Mouse (Mus musculus): ENCODE measurements around the gene Chga. TPM values are rescaled to one million over a fixed set of nuclear protein-coding genes. Genes with fewer than 3 reads are reported as not detected.

Chga gene
- polyA plus RNA-seq, 1 experiment from 2014 or later = 38.4 TPM

DNA sequence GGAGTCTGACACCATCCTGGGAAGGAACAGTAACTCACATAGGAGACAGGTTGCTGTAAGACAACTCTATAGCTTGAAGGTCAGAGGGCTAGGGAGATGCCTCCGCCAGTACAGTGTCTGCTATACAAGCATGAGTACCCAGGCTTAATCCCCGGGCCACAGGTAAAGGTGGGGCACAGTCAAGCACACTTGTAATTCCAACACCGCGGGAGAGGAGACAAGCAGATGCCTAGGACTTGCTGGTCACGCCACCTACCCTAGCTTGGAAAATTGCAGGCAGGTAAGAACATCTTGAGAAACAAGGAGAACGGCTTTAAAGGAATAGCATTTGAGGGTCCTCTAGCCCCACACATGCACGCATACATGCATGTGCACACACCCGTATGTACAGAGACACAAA lies 52.3 kb downstream of the Chga start:
- Histone ChIP-seq H3K9me3 (no peaks in the 10 kb centered on the region), H3K27ac (no peak overlapping the region), H3K9ac (no peak overlapping the region), H3K4me1 (peaks cover 10% of the 10 kb centered on the region), H3K4me3 (replicated peaks) (no peak overlapping the region), H3K27me3 (no peaks in the 10 kb centered on the region), H3K36me3 (replicated peaks) (peaks cover 7% of the 10 kb centered on the region), H3K4me2 (no peak overlapping the region)
- WGBS = 93% methylated on average over 8 of the region's 8 CpGs
- ATAC-seq (ENCODE audit: low FRiP score) = no peak

GRCm38 (mm10) chr12:102607808-102608517 lies 53.2 kb downstream of the Chga start:
- no peak for ATAC-seq (ENCODE audit: low FRiP score)
- no peak overlapping the region for H3K27ac ChIP-seq
- no peaks in the 10 kb centered on the region for H3K9me3 ChIP-seq
- no peaks in the 10 kb centered on the region for H3K27me3 ChIP-seq
- H3K36me3 ChIP-seq (replicated peaks) = peaks cover 7% of the 10 kb centered on the region
- no peak overlapping the region for H3K4me3 ChIP-seq (replicated peaks)
- H3K9ac ChIP-seq = no peak overlapping the region
- H3K4me1 ChIP-seq = peaks cover 7% of the 10 kb centered on the region
- no peak overlapping the region for H3K4me2 ChIP-seq
- 83% methylated on average over 11 of the region's 11 CpGs for WGBS

DNA sequence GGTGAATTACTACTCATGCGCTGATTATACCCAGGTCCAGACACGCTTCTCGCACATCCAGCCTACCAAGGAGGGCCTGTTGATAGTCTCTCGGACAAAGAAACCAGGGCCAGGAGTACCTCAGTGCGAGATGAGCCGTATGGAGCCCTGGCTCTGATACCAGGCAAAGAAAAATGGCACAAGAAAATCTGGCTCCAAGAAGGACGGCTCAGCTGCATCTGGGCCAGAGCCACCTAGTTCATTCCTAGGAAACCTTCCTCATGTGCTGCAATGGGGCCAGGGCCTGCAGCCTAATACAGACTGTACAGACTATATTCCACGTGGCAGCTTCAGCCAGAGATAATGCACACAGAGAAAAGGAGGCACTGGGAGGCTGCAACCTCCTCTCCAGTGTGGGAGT lies 56.2 kb downstream of the Chga start:
- Histone ChIP-seq H3K9me3 (no peaks in the 10 kb centered on the region), H3K4me3 (replicated peaks) (no peak overlapping the region), H3K4me2 (no peak overlapping the region), H3K36me3 (replicated peaks) (peaks cover 7% of the 10 kb centered on the region; the same call in 1 of the 2 replicates), H3K27ac (no peak overlapping the region), H3K9ac (no peak overlapping the region), H3K4me1 (peaks cover 8% of the 10 kb centered on the region), H3K27me3 (no peaks in the 10 kb centered on the region)
- WGBS = 96% methylated on average over 8 of the region's 8 CpGs
- ATAC-seq (ENCODE audit: low FRiP score) = no peak

DNA sequence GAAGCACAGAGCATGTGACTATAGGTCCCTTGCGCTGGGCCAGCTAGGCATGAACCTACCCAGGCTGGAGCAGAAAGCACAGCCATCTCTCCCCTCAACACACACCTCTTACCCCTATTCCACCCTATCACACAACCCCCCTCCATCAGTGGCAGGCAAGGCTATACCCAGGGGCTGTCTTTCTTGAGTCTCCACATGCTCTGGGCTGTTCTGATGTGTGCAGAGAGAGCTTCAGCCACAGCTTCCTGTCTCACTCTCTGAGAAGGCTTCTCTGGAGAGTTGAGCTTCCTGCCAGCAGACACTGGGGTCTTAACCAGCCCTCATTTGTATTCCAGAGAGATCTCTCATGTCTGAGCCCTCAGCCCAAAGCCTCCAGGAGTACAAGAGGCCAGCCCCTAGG lies 57.7 kb downstream of the Chga start:
- Histone ChIP-seq H3K27me3 (no peaks in the 10 kb centered on the region), H3K36me3 (replicated peaks) (peaks cover 7% of the 10 kb centered on the region; the same call in 1 of the 2 replicates), H3K4me1 (peaks cover 8% of the 10 kb centered on the region), H3K27ac (no peak overlapping the region), H3K9me3 (no peaks in the 10 kb centered on the region), H3K9ac (no peak overlapping the region), H3K4me2 (no peak overlapping the region), H3K4me3 (replicated peaks) (no peak overlapping the region)
- ATAC-seq (ENCODE audit: low FRiP score) = no peak
- 95% methylated on average over 1 of the region's 1 CpGs for WGBS

- no peak overlapping the region for H3K9ac ChIP-seq
- H3K4me1 ChIP-seq = peaks cover 11% of the 10 kb centered on the region
- H3K27ac ChIP-seq = no peak overlapping the region
- H3K4me3 ChIP-seq (replicated peaks) = no peak overlapping the region
- 82% methylated on average over 4 of the region's 4 CpGs for WGBS
- no peaks in the 10 kb centered on the region for H3K27me3 ChIP-seq
- H3K4me2 ChIP-seq = no peak overlapping the region
- no peaks in the 10 kb centered on the region for H3K9me3 ChIP-seq
- ATAC-seq (ENCODE audit: low FRiP score) = no peak
- H3K36me3 ChIP-seq (replicated peaks) = peaks cover 7% of the 10 kb centered on the region; the same call in 1 of the 2 replicates
Observed at GRCm38 (mm10) chr12:102613411-102613810, 58.6 kb downstream of the Chga start.

Other genes with a start within 250 kb of the Chga start
- 47.1 and 47.5 TPM in 2 replicates for gene Lgmn, start 115.2 kb upstream of the Chga start, polyA plus RNA-seq (2016; fragmentation: Nextera tagmentation; extraction: Ambion mirVana)
- gene Golga5, start 85.8 kb upstream of the Chga start, polyA plus RNA-seq (2016; fragmentation: Nextera tagmentation; extraction: Ambion mirVana) = 32.4 and 34.8 TPM in 2 replicates
- gene Itpk1, start 150.0 kb downstream of the Chga start, polyA plus RNA-seq (2016; fragmentation: Nextera tagmentation; extraction: Ambion mirVana) = 22.5 and 23.1 TPM in 2 replicates
- gene Moap1, start 188.7 kb downstream of the Chga start, polyA plus RNA-seq (2016; fragmentation: Nextera tagmentation; extraction: Ambion mirVana) = 30.1 and 33.4 TPM in 2 replicates
- gene Tmem251, start 188.8 kb downstream of the Chga start, polyA plus RNA-seq (2016; fragmentation: Nextera tagmentation; extraction: Ambion mirVana) = 12.0 and 12.4 TPM in 2 replicates
- gene Gm28051, start 202.8 kb downstream of the Chga start, polyA plus RNA-seq (2016; fragmentation: Nextera tagmentation; extraction: Ambion mirVana) = not detected in 2 replicates
- gene Gon7, start 202.8 kb downstream of the Chga start, polyA plus RNA-seq (2016; fragmentation: Nextera tagmentation; extraction: Ambion mirVana) = 48.4 and 49.3 TPM in 2 replicates
- 59.2 and 61.7 TPM in 2 replicates for gene Ubr7, start 203.0 kb downstream of the Chga start, polyA plus RNA-seq (2016; fragmentation: Nextera tagmentation; extraction: Ambion mirVana)
- 31.5 and 32.4 TPM in 2 replicates for gene Gm20604, start 203.7 kb downstream of the Chga start, polyA plus RNA-seq (2016; fragmentation: Nextera tagmentation; extraction: Ambion mirVana)